11 mouse cellular contexts compared by ENCODE assay signal in genomic region chr8:119825950-119826730, GRCm38 (mm10). TPM values are rescaled to one million over a fixed set of nuclear protein-coding genes. Genes with fewer than 3 reads are reported as not detected.
DNase-seq lines count a peak whose midpoint lies in the region; ATAC-seq and TF ChIP-seq lines count a peak whose summit lies in the region.
"Had no signal": no experiment of that assay in that cellular context is flagged by ENCODE, and none has a peak within 500 bp of the region (broad histone marks: within the 10 kb centered on the region; RNA-seq: fewer than 3 reads in every experiment).

No protein-coding gene starts in this region.

- no peak overlapping the region for H3K4me3 ChIP-seq in G1E (ENCODE audit: low read depth, low read length)
- peak overlapping the region; percentile 16 for H3K4me3 ChIP-seq in bone marrow macrophage, adult 2 months (ENCODE audit: insufficient read depth, low read length)

- H3K27ac ChIP-seq in bone marrow macrophage, adult 2 months (ENCODE audit: insufficient read depth, low read depth, low read length), result peak overlapping the region; percentile 96
- H3K27ac ChIP-seq: liver, embryonic 14.5 days had no signal

- H3K36me3 ChIP-seq in G1E (replicated peaks), result no peaks in the 10 kb centered on the region

- no peak for TF ChIP-seq CTCF in G1E (IDR thresholded peaks at IDR 0.05; ENCODE audit: low read depth, low read length)
- no peak for TF ChIP-seq CTCF in bone marrow macrophage, adult 2 months (IDR thresholded peaks at IDR 0.05; ENCODE audit: low read depth, low read length)

- H3K9me3 ChIP-seq in G1E (replicated peaks), result no peaks in the 10 kb centered on the region

- no peak for TF ChIP-seq POLR2A in bone marrow macrophage, adult 2 months (IDR thresholded peaks at IDR 0.05; ENCODE audit: borderline replicate concordance, low read depth, low read length)

- DNase-seq in layer of hippocampus, adult 11-12 months (ENCODE audit: low spot score), result peak; percentile 37
- no peak for DNase-seq in layer of hippocampus, adult 18-20 months (ENCODE audit: low spot score in 2 of 2)
- DNase-seq in G1E (ENCODE audit: low spot score), result no peak
- DNase-seq in thymus, postnatal 4 days, result no peak
- DNase-seq: adrenal gland, postnatal 10 days; cerebellum, adult 9-10 months; right cerebral cortex, postnatal 25 days had no signal

- peak; percentile 36 for ATAC-seq in G1E (ENCODE audit: extremely low read depth, insufficient number of reproducible peaks, low FRiP score, poor library complexity, severe bottlenecking)
- ATAC-seq in megakaryocyte, adult 5-6 weeks (ENCODE audit: poor library complexity, severe bottlenecking), result peak; percentile 70
- ATAC-seq in frontal cortex, adult (ENCODE audit: low TSS enrichment), result no peak

- H3K4me1 ChIP-seq in G1E (ENCODE audit: insufficient read depth, low read depth, low read length), result peaks cover 25% of the 10 kb centered on the region
- H3K4me1 ChIP-seq in bone marrow macrophage, adult 2 months (ENCODE audit: control insufficient read depth, insufficient read depth, low read length), result peaks cover 61% of the 10 kb centered on the region

- H3K27me3 ChIP-seq in G1E (ENCODE audit: insufficient read depth, low read length), result peaks cover 31% of the 10 kb centered on the region; the same call in 1 of the 2 replicates

RNA-seq across cellular contexts. Expression of gene Cotl1, which starts 14.2 kb away (rescaled TPM):
- 100 to 1,000 TPM; 151 to 155 TPM for total RNA-seq in layer of hippocampus, adult 18-20 months (2021)
- total RNA-seq in G1E (2014; fragmentation: Nextera tagmentation), result 13.5 and 23.9 TPM in 2 replicates
- 60.6 and 63.4 TPM in 2 replicates for total RNA-seq in G1E (2017)
- polyA plus RNA-seq in G1E (2012), result 69.2 and 72.5 TPM in 2 replicates
- 472 and 492 TPM in 2 replicates for polyA plus RNA-seq in bone marrow macrophage, adult 2 months (2012; ENCODE audit: insufficient read depth, insufficient read length, missing spikeins)
- total RNA-seq in megakaryocyte, adult 5-6 weeks (2015), result 526 and 619 TPM in 2 replicates
- 490 and 532 TPM in 2 replicates for total RNA-seq in megakaryocyte, adult 5-6 weeks (2017)

RNA-seq across cellular contexts. Expression of gene Klhl36, which starts 35.9 kb away (rescaled TPM):
- 1 to 10 TPM; 8.1 to 8.6 TPM for total RNA-seq in layer of hippocampus, adult 18-20 months (2021)
- total RNA-seq in G1E (2014; fragmentation: Nextera tagmentation), result 3.9 and 4.0 TPM in 2 replicates
- 8.7 and 9.6 TPM in 2 replicates for total RNA-seq in G1E (2017)
- polyA plus RNA-seq in G1E (2012), result 7.3 and 8.0 TPM in 2 replicates
- 7.6 and 8.3 TPM in 2 replicates for polyA plus RNA-seq in bone marrow macrophage, adult 2 months (2012; ENCODE audit: insufficient read depth, insufficient read length, missing spikeins)
- 2.7 and 5.5 TPM in 2 replicates for total RNA-seq in megakaryocyte, adult 5-6 weeks (2015)
- total RNA-seq in megakaryocyte, adult 5-6 weeks (2017), result 8.5 and 9.2 TPM in 2 replicates

RNA-seq across cellular contexts. Expression of gene Tldc1, which starts 47.9 kb away (rescaled TPM):
- total RNA-seq in layer of hippocampus, adult 18-20 months (2021), result 10 to 100 TPM; 13.8 to 15.1 TPM
- total RNA-seq in G1E (2014; fragmentation: Nextera tagmentation) (6.6 and 8.1 TPM in 2 replicates), G1E (2017) (10.7 TPM in 2 replicates)
- 7.2 and 8.4 TPM in 2 replicates for polyA plus RNA-seq in G1E (2012)
- 5.4 and 6.5 TPM in 2 replicates for polyA plus RNA-seq in bone marrow macrophage, adult 2 months (2012; ENCODE audit: insufficient read depth, insufficient read length, missing spikeins)
- total RNA-seq in megakaryocyte, adult 5-6 weeks (2015), result 2.2 and 2.6 TPM in 2 replicates
- 2.9 and 4.3 TPM in 2 replicates for total RNA-seq in megakaryocyte, adult 5-6 weeks (2017)
